Mouse (Mus musculus): Measurements from ENCODE around the gene Cyp1a2. TPM values are rescaled to one million over a fixed set of nuclear protein-coding genes. Genes with fewer than 3 reads are reported as not detected.

Gene Cyp1a2
- polyA plus RNA-seq, 1 experiment from 2014 or later, result not detected

DNA sequence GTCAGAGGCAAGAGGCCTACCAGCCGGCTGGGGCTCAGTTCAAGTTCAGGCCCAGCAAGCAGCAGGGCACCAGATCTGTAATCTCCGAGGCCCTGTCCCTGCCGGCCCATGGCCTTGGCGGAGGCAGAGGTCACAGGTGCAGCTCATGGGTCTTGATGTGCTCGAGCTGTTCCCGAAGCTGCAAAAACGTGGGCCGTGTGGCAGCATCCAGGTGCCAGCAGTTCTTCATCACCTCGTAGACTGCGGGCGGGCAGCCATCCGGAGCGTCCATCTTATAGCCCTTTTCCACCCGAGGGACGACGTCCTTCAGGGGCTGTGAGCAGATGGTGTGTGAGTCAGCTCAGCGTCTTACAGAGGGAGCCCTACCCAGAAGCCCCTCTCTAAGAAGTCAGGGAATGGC, 56.3 kb downstream of the Cyp1a2 start:
- ATAC-seq, result no peak
- 90% methylated on average over 17 of the region's 17 CpGs for WGBS
- no peaks in the 10 kb centered on the region for H3K27me3 ChIP-seq (ENCODE audit: control insufficient read depth, insufficient read depth, low read depth, low read length)
- no peak overlapping the region for H3K27ac ChIP-seq (ENCODE audit: low read length)
- no peaks in the 10 kb centered on the region for H3K4me1 ChIP-seq (ENCODE audit: control insufficient read depth, insufficient read depth, low read length)
- no peaks in the 10 kb centered on the region for H3K9me3 ChIP-seq (replicated peaks; ENCODE audit: control insufficient read depth, low read length, poor library complexity, severe bottlenecking)
- H3K36me3 ChIP-seq (ENCODE audit: control insufficient read depth, insufficient read depth, low read length), result peaks cover 48% of the 10 kb centered on the region
- no peak overlapping the region for H3K4me3 ChIP-seq (ENCODE audit: low read depth, low read length)
- H3K4me2 ChIP-seq (ENCODE audit: low read length), result no peak overlapping the region
- no peak overlapping the region for H3K9ac ChIP-seq (ENCODE audit: low read depth, low read length)

Other genes with a start within 250 kb of the Cyp1a2 start
- gene Ppcdc, start 243.6 kb downstream of the Cyp1a2 start, polyA plus RNA-seq (2015; fragmentation: Nextera tagmentation; extraction: Ambion mirVana), result 24.0 and 25.5 TPM in 2 replicates
- 168 and 191 TPM in 2 replicates for gene Scamp5, start 215.6 kb downstream of the Cyp1a2 start, polyA plus RNA-seq (2015; fragmentation: Nextera tagmentation; extraction: Ambion mirVana)
- 24.7 and 30.0 TPM in 2 replicates for gene Rpp25, start 179.7 kb downstream of the Cyp1a2 start, polyA plus RNA-seq (2015; fragmentation: Nextera tagmentation; extraction: Ambion mirVana)
- gene Cox5a, start 162.4 kb downstream of the Cyp1a2 start, polyA plus RNA-seq (2015; fragmentation: Nextera tagmentation; extraction: Ambion mirVana), result 818 and 833 TPM in 2 replicates
- 23.2 and 24.2 TPM in 2 replicates for gene Fam219b, start 146.2 kb downstream of the Cyp1a2 start, polyA plus RNA-seq (2015; fragmentation: Nextera tagmentation; extraction: Ambion mirVana)
- 75.4 and 77.6 TPM in 2 replicates for gene Mpi, start 130.9 kb downstream of the Cyp1a2 start, polyA plus RNA-seq (2015; fragmentation: Nextera tagmentation; extraction: Ambion mirVana)
- gene Scamp2, start 122.8 kb downstream of the Cyp1a2 start, polyA plus RNA-seq (2015; fragmentation: Nextera tagmentation; extraction: Ambion mirVana), result 44.1 and 44.2 TPM in 2 replicates
- 29.5 and 38.3 TPM in 2 replicates for gene Ulk3, start 94.3 kb downstream of the Cyp1a2 start, polyA plus RNA-seq (2015; fragmentation: Nextera tagmentation; extraction: Ambion mirVana)
- 0.46 and 1.3 TPM in 2 replicates for gene Cplx3, start 77.4 kb downstream of the Cyp1a2 start, polyA plus RNA-seq (2015; fragmentation: Nextera tagmentation; extraction: Ambion mirVana)
- not detected in 2 replicates for gene Lman1l, start 62.9 kb downstream of the Cyp1a2 start, polyA plus RNA-seq (2015; fragmentation: Nextera tagmentation; extraction: Ambion mirVana)
- gene Csk, start 30.1 kb downstream of the Cyp1a2 start, polyA plus RNA-seq (2015; fragmentation: Nextera tagmentation; extraction: Ambion mirVana), result 38.2 and 39.2 TPM in 2 replicates
- gene Cyp1a1, start 4.2 kb upstream of the Cyp1a2 start, polyA plus RNA-seq (2015; fragmentation: Nextera tagmentation; extraction: Ambion mirVana), result 0.06 and 0.12 TPM in 2 replicates
- 31.8 and 34.7 TPM in 2 replicates for gene Edc3, start 24.8 kb upstream of the Cyp1a2 start, polyA plus RNA-seq (2015; fragmentation: Nextera tagmentation; extraction: Ambion mirVana)
- 58.8 and 62.9 TPM in 2 replicates for gene Clk3, start 82.2 kb upstream of the Cyp1a2 start, polyA plus RNA-seq (2015; fragmentation: Nextera tagmentation; extraction: Ambion mirVana)
- 6.6 and 9.1 TPM in 2 replicates for gene Arid3b, start 153.1 kb upstream of the Cyp1a2 start, polyA plus RNA-seq (2015; fragmentation: Nextera tagmentation; extraction: Ambion mirVana)
- gene Ubl7, start 227.3 kb upstream of the Cyp1a2 start, polyA plus RNA-seq (2015; fragmentation: Nextera tagmentation; extraction: Ambion mirVana), result 173 and 176 TPM in 2 replicates